Mouse (Mus musculus) urinary bladder, postnatal 36 days (tissue): ENCODE measurements at regions not wholly inside any gene's neighbourhood (a gene's known extent, or its start where the extent isn't known, plus 50 kb on each side); places are given as distances from the start of the nearest gene placed in this dataset.
A peak's percentile ranks its signal among the peaks of the same experiment; 100 is the strongest.
"Not testable (repeated sequence)": the region's sequence is repeated elsewhere in the genome, so short reads cannot be mapped to it uniquely, and the experiment has no call there.

Experiments
- DNase-seq, 2 experiments: peaks; one replicate each; pipeline ENCODE4 v3.0.0; 2022; ENCODE audit warnings: low spot score in 2 of 2, mixed read lengths in 1 of 2

DNA sequence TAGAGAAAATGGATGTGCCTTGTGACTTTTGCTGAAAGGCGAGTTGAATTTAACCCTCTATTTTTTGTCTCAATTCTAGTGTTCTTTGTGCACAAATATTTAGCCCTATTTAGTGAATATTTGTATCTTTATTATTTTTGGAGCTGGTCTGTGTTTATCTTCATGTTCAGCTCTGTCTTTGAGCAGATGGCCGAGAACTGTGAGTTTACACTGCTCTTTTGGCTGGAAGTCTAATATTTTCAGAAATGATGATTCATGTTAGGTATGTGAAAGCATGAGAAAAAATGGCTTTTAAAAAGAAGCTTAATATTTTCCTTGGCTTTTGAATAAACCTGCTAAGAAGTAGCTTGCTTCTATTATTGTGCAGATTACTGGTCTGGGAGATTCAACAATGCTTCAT lies 505.4 kb downstream of the Sema5a start:
- no peak for DNase-seq

DNA sequence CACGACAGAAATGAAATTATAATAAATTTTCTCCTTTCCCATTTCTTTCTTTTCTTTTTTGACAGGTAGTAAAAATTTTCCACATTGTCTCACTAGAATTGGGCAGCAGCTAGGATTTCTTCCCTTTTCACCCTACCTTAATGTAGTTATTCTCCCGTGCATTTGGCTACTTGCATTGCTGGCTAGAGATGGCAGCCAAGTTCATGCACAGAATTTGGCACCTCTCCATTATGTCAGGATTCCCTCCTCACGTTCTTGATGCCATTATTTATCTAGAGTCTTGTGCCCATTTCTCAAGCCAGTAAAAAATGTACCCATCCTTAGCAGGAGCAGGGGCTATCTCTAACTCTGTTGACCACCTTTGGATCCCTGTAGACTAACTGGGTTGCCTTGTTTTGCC lies 507.4 kb downstream of the Sema5a start:
- DNase-seq: no peak

DNA sequence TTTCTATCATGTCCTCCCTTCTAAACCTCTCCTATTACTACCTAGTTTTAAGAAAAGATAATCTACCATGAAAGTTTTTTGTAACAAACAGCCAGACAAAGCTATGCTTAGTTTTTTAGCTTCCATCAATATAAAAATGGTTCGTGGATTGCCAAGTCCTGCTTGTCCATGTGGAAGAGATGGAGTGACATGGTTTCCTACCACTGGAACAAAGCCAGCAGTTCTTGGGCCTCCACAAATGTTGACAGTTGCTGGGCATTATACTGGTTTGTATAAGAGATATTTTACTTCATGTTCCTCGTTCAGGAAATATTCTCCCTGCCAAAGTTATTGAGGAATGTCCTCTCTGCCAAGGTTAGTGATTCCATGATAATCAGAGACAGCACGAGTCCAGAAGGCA lies 515.5 kb downstream of the Sema5a start:
- DNase-seq: no peak

DNA sequence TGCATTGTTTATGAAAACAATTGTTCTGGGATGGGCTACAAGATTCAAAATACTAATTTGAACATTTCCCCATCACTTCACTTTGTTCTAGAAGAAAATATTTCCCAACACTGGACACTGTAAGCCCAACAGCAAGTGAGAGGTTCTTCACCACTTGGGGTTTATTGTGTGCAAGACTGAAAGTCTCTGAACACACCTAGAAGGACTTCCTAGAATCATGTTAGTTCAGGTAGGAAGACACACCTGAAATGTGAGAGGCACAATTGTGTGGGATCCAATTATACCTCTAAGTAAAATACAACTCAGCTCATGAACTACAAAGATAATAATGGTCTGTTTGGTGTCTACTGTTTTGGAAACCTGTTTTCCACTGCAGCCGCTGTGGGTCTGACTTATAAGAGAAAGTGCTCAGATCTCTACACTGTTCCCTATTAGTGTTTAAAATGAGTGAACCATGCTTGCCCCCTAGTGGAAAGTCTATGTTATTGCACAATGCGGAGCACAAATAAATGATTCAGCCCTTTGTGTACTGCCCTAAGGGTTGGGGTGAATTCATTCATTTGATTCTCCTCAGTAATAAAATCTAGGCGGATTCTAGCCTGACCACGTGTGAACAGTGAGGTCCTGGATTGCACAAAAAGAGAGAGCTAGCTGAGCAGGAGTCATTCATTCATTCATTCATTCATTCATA lies 521.5 kb downstream of the Sema5a start:
- DNase-seq: no peak

DNA sequence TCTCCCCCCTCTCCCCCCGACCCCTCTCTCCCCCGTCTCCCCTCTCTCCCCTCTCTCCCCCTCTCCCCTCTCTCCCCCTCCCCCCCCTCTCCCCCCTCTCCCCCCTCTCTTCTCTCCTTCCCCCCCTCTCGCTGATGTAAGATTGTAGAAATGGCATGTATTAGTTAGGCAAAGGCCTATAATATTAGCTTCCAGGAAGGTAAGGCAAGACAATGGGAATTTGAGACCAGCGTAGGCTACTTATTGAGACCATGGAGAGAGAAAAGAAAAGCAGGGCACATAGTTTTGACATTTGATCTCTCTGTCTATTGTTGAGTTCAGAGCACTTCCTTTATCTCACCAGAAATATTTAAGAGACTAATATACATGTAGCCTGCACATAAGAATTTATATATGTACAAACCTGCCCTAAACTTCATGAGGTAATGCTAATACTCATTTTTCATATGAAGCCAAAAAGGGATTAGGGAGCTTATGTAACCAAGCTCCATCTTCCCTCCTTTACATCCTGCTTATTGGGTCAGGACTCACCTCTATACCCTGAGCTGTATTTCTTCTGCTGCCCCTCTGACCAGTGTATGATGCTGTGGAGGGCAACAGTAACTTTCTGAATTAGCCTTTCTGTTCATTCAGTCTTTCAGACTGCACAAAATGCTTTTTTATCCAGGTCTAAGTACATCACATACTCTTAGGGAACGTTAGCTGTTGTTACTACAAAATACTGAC lies 522.3 kb downstream of the Sema5a start:
- DNase-seq: no peak

DNA sequence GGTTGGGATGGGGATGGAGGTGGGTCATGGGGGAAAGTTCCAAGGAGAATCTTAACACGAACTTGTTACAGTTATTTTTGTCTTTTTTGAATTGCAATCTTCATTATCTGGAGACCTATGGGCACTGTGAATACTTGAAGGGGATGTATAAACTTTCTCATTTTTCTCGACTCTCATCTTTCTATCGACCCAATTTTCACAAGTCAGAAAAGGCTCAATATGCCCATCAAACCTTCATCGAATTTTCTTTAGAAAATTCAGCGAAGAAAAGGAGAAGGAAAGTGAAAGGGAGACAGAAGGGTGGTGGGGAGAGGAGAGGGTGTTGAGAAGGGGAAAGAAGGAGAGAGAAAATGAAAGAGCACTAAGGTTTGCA lies 533.6 kb downstream of the Sema5a start:
- DNase-seq: not testable (repeated sequence)

DNA sequence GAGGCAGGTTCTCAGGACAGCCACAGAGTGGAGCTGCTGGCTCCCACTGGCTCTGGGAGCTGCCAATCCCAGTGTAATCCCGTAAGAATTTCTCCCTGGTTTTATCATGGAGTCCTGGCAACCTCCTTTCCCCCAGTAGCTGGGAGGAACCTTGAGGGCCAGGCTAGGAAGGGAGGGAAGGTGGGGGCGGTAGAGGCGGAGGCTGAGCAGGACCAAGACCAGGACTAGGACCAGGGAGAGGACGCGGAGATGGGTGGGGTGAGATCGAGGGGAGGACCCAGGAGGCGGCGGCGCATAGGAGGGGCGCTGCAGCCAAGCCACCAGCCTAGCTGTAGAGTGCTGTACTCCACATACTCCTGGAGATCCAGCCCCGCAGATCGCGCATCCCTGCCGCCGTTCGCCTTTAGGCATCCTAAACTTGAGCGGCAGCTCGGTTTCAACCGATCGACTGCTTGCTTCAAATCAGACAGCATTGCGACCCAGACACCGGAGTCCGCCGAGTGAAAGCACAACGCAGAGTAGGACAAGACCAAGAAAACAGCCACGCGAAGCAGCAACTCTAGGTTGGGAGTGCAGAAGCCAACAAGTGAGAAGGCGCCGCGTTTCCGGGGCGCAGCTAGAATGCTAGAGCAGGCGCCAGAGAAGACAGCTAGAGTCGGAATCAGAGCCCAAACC lies 534.1 kb downstream of the Sema5a start:
- peak; percentile 37 to 77 for DNase-seq

DNA sequence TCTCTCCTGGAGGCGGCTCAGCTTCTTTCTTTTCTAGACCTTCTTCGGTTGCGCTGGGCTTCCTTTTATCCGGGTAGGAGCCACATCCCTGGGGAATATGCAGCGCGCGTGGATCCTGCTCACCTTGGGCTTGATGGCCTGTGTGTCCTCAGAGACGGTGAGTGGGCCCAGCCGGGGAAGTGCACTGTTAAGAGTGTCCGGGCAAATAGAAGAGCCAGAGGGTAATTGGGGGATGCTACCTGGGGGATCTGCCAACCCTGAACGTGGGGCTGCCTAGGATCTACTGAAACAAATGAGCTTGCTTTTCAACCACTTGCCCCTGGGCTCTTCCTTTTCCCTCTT lies 534.6 kb downstream of the Sema5a start:
- DNase-seq: not testable (repeated sequence)

DNA sequence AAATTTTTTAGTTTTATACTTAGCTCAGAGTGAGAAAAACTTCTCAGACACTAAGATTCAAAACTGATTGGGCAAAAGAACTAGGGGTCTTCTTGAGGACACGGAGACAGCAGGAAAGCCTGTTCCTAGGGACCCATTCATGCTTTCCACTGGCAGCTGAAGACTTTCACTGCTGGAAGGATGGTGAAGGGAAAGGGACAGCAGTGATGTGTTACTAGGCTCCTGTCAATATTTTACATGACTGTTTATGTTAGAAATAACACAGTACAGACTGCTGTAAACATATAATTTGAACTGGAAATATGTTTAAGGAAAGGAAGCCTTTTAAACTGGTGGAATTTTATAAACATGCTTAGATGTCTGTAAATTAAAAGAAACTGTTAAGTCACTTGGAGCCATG lies 537.0 kb downstream of the Sema5a start:
- not testable (repeated sequence) for DNase-seq

DNA sequence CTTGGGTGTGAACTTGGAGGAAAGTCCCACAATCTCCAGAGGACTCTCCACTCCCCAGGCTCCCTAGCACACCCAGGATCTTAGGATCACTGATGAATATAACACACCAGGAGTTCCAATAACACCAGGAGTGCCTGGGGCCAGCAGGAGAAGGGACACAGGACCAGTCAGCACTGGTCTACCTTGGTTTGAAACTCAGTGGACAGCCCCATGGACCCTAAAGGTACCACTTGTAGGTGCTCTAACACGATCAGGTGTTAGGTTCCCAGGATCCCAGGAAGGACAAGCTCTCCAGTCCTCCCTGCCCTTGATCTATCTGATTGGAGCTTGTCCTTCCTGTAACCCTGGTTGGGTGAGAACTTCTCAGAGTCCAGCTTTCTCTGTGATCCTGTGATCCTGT lies 554.6 kb downstream of the Sema5a start:
- DNase-seq: no peak

DNA sequence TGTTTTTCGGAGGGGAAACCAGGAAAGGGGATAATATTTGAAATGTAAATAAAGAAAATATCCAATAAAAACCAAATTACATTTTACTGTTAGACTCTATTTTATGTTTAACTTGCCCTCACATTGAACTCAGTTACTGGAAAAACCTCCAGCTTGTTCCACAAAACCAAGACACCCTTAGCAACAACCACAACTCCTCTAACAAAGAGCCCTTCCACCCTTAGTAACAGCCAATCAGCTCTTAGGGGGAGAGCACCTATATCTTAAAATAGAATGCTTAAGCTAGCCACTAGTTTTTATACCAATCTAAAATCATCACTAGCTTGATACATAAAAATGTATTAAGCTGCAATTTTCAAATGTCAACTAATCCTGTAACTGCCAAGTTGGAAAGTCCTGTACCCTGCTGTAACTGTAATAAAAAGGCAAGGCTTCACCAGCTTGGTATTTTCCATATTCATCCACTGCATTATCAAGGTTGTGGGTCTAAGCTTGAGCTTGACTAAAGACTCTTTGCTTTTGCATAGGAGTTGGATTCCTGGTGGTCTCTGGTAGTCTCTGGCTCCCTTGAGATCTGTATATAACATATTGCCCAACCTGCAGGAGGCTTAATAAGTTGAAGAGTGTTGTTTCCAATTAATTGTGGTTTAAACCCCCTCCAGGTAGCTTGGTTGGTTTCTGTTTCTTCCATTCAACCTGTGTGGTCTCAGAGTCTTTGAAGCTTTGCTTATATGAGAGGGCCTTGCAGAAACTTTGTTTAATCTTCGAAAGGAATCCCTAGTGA lies 566.4 kb downstream of the Sema5a start:
- DNase-seq: no peak

DNA sequence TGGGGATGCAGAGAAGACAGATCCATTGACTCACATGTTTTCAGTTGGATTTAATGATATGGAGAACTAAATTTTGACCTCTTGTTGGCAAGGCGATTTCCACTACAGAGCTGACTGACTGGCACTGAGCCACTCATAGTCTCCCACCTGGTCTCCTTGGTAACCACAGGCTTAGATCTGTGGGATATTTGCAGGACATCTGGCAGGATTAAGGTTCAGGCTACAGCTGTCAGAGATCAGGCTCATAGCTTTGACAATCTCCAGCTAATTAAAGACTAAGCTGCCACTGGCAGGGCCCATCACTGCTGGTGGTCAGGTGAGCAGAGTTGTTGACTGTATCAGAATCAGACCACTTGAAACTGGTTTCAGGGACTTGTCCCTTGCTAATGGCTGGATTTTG lies 595.4 kb downstream of the Sema5a start:
- DNase-seq: no peak
